Mouse (Mus musculus): ENCODE measurements around the gene Lysmd3.
"Not testable (repeated sequence)": the region's sequence is repeated elsewhere in the genome, so short reads cannot be mapped to it uniquely, and the experiment has no call there.

The Lysmd3 gene

DNA sequence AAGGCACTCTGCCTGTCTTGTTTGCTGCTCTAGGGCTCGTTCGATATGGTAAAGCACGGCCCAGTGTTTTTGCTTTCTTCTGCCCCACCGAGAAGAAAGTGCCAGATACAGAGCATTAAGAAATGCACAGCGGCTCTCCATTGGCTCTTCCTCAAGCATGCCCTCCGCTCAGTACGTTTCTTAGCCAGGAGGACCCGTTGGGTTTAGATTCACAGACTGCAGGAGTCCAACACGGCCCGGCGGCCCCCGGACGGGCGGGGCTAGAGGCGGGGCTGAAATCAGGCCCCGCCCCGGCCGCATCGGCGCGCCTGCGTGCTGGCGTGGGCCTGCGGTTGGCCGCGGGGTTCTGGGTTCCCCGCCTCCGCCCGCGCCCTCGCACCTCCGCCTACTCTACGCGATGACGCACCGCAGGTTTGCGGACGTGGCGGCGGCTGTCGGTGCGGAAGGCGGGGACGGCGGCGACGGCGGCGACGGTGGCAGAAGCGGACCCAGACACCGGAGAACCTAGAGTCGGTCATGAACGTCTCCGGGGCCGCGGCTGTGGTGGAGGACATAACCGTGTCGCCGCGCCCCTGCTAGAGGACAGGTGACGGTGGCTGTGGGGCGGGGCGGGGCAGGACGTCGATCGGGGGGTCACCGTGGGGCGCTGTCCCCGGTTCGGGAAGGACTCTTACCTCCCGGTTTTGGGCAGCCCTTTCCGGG, at the start of gene Lysmd3:
Gene Lysmd3, plus strand, starts transcription at position 313 of the 702 bp plus-strand sequence.
- peak; percentile 92 for DNase-seq

DNA sequence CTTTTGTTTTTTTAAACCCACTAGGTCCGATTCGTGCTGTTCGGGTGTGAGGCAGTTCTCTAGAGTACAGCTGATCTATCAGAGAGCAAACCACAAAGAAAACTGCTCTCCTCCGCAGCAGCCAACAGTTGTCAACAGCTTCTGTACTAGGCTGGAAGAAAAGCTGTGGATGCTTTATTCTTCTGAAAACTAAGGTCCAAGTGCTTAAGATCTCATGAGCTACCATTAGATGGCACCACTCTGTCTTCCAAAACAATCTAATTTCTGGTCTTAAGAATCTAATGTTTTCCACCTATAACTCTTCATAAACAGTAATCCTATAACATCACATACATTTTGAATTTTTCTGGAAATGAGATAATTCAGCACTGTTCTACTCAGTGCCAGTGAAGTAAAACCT, 47.1 kb upstream of the Lysmd3 start:
- DNase-seq, result no peak

DNA sequence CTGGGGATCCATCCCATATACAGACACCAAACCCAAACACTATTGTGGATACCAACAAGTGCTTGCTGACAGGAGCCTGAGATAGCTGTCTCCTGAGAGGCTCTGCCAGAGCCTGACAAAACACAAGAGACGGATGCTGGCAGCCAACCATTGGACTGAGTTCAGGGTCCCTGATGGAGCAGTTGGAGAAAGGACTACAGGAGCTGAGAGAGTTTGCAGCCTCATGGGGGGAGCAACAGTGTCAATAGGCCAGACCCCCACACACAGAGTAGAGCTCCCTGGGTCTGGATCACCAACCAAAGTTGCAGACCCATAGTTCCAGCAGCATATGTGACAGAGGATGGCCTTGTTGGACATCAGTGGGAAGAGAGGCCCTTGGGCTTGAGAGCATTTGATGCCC, 29.6 kb upstream of the Lysmd3 start:
- DNase-seq, result not testable (repeated sequence)

DNA sequence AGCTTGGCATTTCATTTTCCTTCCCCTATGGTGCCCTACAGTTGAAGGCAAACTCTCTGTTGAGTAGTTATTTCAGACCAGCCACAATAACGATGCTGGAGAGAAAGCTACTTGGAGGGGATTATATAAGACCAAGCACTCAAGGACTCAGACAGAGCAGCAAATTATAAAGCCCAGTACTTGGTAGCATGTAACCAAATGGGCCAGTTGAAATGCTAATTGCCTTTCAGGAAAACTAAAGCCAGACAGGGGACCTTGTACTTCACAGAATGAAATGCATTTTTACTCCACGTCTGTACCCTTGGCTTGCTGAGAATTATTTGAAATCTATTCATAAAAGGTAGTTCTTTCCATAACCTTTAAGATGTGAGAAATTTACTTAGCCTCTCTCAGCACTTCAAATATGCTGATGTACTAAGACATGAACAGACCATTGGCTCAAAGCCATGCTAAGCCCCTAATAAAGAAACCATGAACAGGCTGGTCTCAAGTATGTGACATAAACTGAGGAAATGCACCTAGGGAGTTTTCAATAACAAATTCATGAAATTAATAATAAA, 28.8 kb upstream of the Lysmd3 start:
- no peak for DNase-seq

DNA sequence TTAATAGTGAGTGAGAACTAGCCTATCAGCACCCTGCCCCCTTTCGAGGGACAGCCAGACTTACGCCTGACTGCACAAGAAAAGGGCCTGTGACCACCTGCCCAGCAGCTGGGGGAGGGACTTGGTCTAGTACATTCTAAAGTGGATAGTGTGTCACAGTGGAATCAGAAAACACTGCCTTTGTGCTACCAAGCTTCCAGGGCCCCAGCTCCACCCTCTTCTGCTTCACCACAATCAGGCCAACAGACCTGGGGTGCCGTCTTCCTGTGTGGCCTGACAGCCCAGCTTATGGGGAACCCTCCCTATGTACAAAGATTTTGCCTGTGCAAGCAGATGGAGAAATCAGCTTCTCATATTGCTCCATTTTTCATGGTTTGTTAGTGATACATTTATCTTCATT, 28.1 kb upstream of the Lysmd3 start:
- no peak for DNase-seq

DNA sequence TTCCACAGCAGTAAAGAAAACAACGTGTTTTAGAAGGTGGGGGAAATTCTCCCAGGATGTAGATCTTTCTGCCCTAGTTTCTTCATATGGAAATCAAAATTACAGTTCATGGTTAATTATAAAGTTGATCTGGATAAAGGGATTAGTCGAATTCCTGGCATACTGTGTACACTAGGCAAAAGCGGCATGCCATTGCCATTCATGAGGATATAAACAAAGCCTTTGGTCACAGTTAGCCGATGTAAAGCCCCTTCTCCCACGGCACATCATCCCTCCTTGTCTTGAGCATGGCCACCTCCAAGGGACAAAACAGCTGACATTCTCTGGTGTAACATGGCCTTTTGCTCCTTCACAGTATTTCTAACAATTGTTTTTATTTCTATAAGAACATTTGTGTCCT, 26.9 kb upstream of the Lysmd3 start:
- DNase-seq, result no peak

DNA sequence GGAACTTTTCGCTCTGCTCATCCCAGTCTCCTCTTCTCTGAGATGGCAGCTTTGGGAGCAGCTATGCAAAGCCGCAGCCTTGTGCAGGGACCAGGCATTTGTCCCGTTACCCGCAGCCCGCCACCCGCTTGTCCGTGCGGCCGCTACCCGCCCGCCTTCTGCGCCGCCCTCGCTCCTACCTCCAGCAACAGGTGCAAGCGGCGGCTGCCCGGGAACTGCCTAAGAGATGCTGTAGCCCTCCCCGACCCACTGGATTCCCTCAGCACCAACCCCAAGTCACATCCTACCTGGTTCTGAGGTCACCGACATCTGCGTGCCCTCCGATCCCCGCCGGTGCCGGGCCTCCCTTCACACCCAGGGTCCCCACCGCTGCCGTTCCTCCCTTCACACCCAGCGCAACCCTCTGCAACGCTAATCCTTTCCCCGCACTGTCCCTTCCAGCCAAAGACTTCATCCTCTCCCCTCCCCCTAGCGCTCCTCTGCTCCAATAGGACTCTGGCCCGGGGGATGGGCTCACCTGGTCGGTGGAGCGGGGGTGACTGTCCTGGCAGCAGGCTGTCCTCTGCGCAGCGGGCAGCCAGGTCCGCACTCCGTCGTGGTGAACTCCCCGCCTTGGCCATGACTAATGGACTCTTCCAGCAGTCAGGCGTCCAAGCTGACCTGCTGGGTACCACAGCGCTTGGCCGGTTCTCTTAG, 24.6 kb upstream of the Lysmd3 start, which contains the start of gene Adgrv1:
Gene Adgrv1, minus strand, starts transcription at position 435 of the 696 bp plus-strand sequence.
- peak; percentile 52 for DNase-seq

DNA sequence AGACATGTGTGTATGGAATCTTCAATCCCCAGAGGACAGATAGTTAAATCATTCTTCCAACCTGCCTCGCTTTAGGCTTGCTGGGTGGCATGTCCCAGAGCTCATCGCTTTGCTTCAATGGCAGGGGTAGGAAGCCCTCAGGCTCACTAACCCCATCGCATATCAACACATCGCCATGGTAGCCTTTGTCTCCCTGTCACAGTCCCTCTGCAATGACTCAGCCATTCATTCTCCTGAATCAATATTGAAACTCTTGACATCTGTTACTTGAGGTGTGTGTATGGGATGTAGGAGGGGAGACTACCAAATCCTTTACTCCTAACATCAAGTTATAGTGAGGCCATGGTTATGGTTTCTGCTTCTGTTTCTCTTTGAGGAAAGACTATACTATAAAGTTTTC, 17.8 kb upstream of the Lysmd3 start:
- no peak for DNase-seq

DNA sequence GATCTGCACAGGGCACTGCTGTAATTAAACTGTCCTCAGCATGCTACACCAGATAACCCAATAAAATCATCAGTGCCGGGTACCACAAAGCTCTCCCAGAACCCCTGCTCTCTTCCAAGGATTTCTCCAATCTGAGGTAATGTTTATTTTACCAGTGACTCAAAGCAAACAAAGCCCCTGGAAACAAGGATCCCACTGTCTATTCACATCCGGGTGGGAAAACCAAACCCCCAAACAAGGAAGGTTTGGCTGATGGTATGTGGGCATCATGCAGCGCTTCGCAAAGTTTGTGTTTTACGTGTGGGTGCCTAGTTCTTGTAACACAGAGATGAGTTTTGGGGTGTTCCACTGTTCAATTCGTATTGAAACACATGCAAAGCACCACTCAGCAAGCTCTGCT, 16.6 kb upstream of the Lysmd3 start:
- DNase-seq, result no peak

DNA sequence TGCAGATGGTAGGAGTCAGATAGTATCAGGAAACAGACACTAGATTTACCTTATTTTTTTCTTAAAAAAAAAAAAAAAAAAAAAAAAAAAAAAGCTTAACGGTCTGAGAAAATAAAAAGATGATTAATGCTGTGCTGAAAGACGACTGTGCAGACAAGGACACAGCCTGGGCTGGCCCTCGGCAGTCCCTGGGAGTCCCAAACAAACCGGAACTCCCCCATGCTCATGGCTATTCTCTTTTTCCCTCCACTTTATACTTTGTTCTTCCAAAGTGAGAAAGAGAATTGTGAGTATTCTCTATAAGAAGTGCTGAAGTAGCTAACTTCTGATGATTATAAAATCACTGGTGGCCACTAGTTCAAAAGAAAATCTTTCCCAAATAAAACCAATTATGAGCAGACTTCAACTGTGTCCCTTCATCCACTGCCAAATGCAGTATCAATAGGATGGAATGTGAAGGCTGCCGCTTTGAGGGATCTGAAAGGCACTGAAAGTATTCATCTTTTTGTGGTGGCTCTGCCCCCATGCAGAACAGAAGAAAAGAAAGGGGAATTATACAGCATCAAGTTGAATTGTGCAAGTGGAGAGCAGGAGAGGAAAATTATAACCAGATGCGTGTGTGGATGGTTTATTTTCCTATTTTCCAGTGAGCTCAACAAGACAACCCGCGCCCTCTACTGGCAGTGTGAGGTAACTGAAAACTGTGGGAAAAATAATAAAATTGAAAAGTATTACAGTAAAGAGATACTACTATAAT, 16.0 kb upstream of the Lysmd3 start:
- DNase-seq, result peak; percentile 22

DNA sequence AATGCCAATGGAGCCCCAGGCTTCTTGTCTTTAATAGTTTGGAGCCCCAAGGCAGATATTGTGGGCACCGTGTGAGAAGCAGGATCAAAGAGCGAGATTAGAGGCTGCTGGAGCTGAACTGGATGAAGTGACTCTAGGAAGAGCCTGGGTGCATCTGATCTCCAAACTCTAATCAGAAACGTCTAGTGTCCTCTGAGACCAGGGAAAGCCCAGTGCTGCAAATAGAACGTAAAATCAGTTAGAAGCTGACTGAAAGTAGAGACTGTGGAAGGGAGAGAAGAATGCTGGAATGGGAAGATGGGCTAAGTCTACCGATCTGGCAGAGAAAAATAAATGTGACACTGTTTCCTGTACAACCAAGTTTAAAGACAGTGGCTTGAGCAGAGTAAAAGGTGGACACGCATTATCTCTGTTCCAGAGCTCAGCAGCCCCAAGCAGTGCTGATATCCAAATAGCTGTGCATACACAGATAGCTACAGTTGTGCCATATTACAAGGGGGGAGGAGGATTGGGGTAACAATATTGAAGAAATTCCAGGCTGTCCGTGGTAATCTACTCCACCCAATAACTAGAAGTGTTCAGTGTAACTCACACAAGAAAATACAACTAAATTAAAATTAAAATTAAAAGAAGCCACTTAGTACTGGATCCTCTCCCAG, 14.8 kb upstream of the Lysmd3 start:
- DNase-seq, result no peak

DNA sequence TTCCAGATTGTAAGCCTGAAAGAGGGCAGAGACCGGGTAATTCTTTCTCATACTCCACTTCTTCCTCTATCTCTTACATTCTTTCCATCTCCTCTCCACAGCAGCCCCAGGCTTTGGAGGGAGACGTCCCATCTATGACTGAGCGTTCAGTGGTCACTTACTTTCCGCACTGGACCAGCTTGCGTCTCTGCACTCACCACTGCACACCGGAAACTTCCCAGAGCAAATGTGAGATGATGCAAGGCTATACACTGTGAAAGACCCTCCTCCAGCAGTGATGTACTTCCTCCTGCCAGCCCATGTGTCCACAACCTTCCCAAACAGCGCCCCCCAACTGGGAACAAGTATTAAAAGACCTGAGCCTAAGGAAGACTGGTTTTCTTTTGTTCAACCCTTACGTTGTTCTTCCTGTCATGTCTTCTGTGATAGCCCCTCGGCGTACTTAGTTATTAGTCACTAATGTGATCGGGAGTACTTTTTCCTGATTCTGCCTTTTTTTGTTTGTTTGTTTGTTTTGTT, 13.4 kb upstream of the Lysmd3 start:
- no peak for DNase-seq

DNA sequence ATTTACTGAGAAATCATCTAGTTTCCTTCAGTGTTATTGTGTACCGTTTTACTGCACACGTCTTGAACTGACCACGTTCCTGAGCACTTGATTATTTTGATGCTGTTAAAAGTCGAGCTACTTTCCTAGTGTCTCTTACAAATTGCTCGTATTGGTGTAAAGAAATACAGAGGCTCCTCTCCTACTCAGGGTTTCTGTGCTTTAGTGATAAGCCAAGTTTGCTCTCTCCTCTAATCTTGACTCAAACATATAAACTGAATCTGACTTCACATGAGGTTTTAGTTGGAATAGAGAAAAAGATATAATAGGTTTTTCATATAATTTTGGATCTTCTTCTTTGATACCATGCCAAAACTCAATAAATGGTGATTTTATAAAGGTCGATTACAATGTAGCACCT, 11.1 kb upstream of the Lysmd3 start:
- DNase-seq, result no peak

DNA sequence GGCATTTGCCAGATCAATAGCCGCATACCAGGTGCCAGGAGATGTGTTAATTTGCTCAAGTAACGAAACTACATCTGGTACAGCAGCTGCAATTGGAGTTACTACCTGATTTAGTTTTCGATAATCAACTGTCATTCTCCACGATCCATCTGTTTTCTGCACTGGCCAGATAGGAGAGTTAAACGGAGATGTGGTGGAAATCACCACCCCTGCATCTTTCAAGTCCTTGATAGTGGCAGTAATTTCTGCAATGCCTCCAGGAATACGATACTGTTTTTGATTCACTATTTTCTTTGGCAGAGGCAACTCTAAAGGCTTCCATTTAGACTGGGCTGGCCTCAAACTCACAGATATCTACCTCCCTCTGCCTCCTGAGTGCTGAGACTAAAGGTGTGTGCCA, 7.1 kb upstream of the Lysmd3 start:
- DNase-seq, result not testable (repeated sequence)

DNA sequence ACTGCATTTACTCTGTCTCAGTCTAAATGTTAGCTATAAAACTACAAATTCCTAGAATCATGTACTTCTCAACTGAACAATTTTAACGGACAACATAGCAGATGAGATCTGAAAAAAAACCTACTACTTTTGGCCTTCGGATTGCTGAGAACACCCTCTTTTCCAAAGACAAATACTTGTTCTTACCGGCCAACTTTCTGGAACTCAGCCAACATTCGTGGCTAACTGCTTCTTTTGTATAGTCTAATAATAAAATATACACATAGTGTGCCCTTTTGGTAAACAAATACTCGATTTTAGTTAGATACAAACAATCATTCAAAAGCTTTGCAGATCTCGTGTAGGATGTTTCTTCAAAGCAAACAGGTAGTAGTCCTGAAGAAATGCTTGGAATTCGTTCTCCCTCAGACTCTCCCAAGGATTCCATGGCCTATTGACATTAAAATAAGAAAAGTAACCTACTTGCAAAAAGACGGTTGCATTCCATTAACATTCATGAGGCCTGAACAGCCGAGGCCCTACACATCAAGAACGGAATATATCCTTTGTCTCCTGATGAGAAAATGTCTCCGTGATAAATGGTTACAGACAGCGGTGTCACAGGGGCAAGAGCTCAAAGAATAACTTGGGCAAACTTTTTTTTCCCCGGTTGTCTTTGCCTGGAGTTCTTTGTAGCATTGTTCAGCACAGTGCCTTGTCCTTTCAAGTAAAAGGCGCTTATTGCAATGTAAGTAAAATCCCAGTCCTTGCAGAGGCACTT, 1.2 kb upstream of the Lysmd3 start:
- no peak for DNase-seq

DNA sequence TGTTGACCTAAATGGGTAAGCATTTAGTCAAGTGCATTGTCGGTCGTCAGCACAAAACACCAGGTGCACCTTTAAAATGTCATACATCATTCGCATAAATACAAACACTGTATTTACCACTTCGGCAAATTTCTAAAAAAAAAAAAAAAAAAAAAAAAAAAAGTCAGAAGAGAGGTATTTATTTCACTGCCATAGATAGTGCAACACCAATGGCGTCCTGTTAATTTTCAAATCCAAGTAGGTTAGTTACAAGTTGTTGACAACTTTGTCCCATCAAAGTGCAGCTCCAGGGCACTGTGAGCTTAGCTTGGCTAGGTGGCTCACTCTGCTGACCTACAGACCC, 484 bp upstream of the Lysmd3 start:
- no peak for DNase-seq

DNA sequence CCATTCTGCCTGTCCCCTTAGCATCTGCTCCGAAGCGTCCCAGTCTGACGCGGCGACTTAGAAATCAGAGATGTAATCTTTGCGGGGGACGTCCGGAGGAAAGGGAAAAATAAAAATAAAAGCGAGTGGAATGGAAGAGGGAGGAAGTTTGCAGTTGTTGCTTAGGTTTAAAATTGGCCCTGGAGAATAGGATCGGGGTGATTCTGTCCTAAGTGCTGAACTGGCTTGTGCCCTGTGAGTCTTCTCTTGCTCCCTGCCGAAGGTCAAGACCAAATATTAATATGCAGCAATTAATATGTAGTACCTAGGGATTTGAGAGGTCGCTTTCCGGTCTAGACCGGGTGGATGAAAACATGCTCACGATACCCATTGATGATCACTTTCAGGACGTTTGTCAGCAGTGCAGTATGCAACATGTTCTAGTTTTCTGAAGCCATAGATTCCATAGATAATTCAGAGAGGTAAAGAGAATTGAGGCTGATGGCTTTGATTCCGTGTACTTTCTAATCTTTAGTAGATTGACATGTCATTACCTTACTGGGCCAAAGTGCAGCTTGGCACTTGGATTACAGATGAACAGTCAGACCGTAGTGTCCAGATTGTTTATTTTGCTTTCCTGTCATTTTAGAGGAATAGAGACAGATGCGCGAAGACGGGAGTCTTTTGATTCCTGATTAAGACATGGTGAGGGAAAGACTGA, 740 bp downstream of the Lysmd3 start:
- no peak for DNase-seq

DNA sequence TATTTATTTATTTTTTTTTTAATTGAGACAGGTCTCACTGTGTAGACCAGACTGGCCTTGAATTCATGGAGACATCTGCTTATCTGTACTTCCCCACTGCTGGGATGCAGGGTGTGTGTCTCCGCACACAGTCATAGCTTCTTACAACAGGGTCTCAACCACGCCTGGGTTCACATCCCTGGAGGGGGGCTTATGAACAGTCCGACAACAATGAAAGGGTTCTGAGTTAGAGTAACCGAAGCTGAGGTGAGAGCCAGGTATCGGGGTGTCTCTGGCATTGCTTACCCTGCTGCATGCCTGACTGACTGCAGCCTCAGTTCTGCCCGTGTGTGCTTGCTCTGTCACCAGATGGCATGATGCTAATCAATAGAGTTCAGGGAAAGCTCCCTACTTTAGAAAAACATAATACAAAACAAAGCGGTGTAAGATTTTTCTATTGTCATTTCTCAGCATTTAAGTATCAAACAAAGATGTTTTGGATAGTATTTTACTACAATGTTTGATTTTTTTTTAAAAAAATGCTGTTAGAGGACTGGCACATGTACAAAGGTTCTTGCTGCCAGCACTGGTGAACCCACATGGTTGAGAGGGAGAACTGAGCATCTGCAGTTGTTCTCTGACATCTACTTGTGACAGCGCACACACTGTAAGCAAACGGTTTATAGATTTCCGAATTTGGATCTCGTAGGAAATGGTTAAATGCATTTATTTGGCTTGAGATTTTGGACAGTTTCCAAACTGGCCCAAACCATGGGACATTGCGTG, 6.3 kb downstream of the Lysmd3 start:
- no peak for DNase-seq

DNA sequence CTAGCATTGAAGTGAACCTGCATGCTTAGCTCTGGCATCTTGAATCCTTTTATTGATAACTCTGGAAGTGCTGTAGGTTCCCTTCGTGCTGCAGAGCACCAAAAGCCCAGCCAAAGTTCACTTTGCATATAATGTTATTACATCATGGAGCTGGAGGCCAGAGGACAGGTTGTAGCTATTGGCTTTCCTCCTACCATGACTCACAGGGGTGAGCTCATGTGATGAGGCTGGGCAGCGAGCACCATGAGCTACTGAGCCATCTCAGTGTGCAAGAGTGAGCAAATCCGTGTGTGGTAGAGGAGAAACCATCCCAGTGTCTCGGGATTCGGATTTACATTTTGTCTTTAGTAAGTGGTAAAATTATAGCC, 6.9 kb downstream of the Lysmd3 start:
- peak; percentile 32 for DNase-seq

DNA sequence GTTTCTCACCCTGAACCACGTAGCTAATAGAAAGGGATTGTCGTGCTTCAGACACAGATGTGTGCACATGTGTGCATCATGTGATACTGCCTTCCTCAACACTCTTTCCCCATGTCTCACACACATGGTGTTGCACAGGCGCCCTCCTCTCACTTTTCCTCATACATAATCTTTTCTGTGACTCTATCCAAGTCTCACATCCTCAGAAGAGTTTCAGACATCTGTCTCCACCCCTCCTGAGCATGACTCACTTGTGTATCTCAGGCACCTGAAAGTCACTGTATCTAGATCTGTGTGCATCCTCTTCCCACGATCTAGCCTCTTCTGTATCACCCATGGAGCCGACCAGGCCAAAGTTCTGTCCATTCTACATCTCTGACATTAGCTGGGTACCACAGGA, 10.2 kb downstream of the Lysmd3 start:
- DNase-seq, result no peak

DNA sequence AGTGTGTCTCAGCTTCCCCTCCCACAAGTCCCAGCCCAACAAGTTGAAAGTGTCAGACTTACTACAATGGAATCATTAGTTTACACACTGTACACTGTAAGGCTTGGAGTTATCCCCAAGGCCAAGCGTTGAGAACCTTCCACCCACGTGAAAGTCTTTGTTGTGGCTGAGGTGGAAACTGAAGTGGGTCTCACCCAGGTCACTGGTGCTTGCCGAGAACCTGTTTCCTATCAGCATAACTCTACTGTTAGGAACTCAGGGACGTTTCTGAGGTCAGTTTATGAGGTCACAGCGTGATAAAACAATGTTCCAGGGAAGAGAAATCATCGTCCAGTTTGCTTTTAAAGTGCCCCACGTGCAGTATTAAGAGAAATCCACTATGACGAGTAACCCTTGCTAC, 17.9 kb downstream of the Lysmd3 start:
- no peak for DNase-seq
